14 mouse cellular contexts compared by ENCODE assay signal in the genomic region with DNA sequence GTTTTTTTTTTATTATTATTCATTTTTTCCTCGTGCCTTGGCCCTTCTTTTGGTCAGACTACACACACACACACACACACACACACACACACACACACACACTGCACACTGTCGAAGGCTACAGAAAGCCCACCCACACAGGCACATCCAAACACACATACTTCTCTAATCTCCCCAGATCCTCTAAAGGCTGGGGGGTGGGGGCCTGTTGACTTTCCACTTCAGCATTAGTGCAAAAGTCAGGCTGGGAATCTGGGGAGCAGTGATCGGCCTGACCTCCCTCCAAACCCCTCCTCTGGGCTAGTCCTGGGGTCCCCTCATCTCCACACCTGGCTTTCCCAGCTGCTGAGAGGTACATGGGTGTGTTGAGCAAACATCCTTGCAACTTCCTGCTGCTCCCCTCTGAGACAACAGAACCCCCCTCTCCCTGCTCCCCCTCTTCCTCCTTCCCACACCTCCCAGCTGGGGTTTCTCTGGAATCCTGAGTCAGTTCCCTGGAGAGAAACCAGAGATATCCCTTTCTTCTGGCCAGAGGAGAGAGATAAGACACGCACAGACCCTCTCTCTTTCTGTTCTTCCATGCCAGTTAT. TPM values are rescaled to one million over a fixed set of nuclear protein-coding genes. Genes with fewer than 3 reads are reported as not detected.
DNase-seq lines count a peak whose midpoint lies in the region; ATAC-seq and TF ChIP-seq lines count a peak whose summit lies in the region.
"Had no signal": no experiment of that assay in that cellular context is flagged by ENCODE, and none has a peak within 500 bp of the region (broad histone marks: within the 10 kb centered on the region; RNA-seq: fewer than 3 reads in every experiment).

No protein-coding gene starts in this region.

- H3K27ac ChIP-seq in kidney, postnatal 0 days: peak overlapping the region; percentile 82
- peak overlapping the region; percentile 33 to 39; a peak in 3 of 4 replicates for H3K27ac ChIP-seq in heart, embryonic 14.5 days (replicated peaks in 1 of 2; ENCODE audit: control insufficient read depth in 1 of 2, insufficient read depth in 1 of 2, low read depth in 2 of 2, low read length in 2 of 2)
- no peak overlapping the region for H3K27ac ChIP-seq in limb, embryonic 15.5 days
- H3K27ac ChIP-seq: neural tube, embryonic 13.5 days had no signal

- H3K4me2 ChIP-seq in kidney, postnatal 0 days (ENCODE audit: low read length): peak overlapping the region; percentile 23; the same call in 1 of the 2 replicates
- H3K4me2 ChIP-seq in heart, embryonic 14.5 days (ENCODE audit: low read length): no peak overlapping the region
- peak overlapping the region; percentile 25; the same call in 1 of the 2 replicates for H3K4me2 ChIP-seq in limb, embryonic 15.5 days
- H3K4me2 ChIP-seq: liver, embryonic 11.5 days; midbrain, embryonic 11.5 days; neural tube, embryonic 13.5 days had no signal

- no peaks in the 10 kb centered on the region for H3K36me3 ChIP-seq in kidney, postnatal 0 days (ENCODE audit: insufficient read depth, low read length)
- no peaks in the 10 kb centered on the region for H3K36me3 ChIP-seq in heart, embryonic 14.5 days (ENCODE audit: control insufficient read depth, insufficient read depth, low read length)
- H3K36me3 ChIP-seq in limb, embryonic 15.5 days: no peaks in the 10 kb centered on the region
- H3K36me3 ChIP-seq: neural tube, embryonic 13.5 days had no signal

- TF ChIP-seq CTCF in kidney, postnatal 0 days (IDR thresholded peaks at IDR 0.05; ENCODE audit: low read depth): no peak

- H3K4me3 ChIP-seq in kidney, postnatal 0 days (replicated peaks; ENCODE audit: low read depth, low read length): no peak overlapping the region
- H3K4me3 ChIP-seq in heart, embryonic 14.5 days (ENCODE audit: control insufficient read depth in 1 of 2, insufficient read depth in 1 of 2, low read depth in 1 of 2, low read length in 2 of 2): no peak overlapping the region
- H3K4me3 ChIP-seq in limb, embryonic 15.5 days: no peak overlapping the region
- H3K4me3 ChIP-seq: neural tube, embryonic 13.5 days had no signal

- no peaks in the 10 kb centered on the region for H3K9me3 ChIP-seq in kidney, postnatal 0 days (replicated peaks; ENCODE audit: low read length)
- no peaks in the 10 kb centered on the region for H3K9me3 ChIP-seq in heart, embryonic 14.5 days (ENCODE audit: control insufficient read depth, low read length)
- no peaks in the 10 kb centered on the region for H3K9me3 ChIP-seq in limb, embryonic 15.5 days
- H3K9me3 ChIP-seq: neural tube, embryonic 13.5 days had no signal

- H3K9ac ChIP-seq in kidney, postnatal 0 days (ENCODE audit: low read depth, low read length): 0 out of 2 replicates have a peak overlapping the region, but pooled peaks have one; percentile 23
- H3K9ac ChIP-seq in heart, embryonic 14.5 days (ENCODE audit: low read length): no peak overlapping the region
- no peak overlapping the region for H3K9ac ChIP-seq in limb, embryonic 15.5 days
- H3K9ac ChIP-seq: neural tube, embryonic 13.5 days had no signal

- peak; percentile 70 for DNase-seq in kidney, postnatal 0 days (ENCODE audit: low spot score)
- DNase-seq in kidney, adult 9 months: no peak
- peak; percentile 46 for DNase-seq in NIH3T3 (ENCODE audit: low read depth)
- DNase-seq in adrenal gland, postnatal 4 days (ENCODE audit: low spot score in 2 of 2): no peak
- no peak for DNase-seq in spleen, adult 18-20 months
- DNase-seq in gastrocnemius, postnatal 25 days: no peak
- DNase-seq: adrenal gland, postnatal 10 days; gastrocnemius, postnatal 36 days; layer of hippocampus, postnatal 36 days had no signal

- no peak for ATAC-seq in kidney, postnatal 0 days (replicated peaks; ENCODE audit: low FRiP score, low read depth)
- no peak; the same call in none of the 2 replicates for ATAC-seq in heart, embryonic 14.5 days (ENCODE audit: insufficient number of reproducible peaks, insufficient read depth, low FRiP score, low read depth)
- ATAC-seq in limb, embryonic 15.5 days (ENCODE audit: insufficient number of reproducible peaks, low FRiP score, low TSS enrichment, low read depth): no peak

- H3K27me3 ChIP-seq in kidney, postnatal 0 days (ENCODE audit: insufficient read depth, low read length): no peaks in the 10 kb centered on the region
- 0 out of 2 replicates have a peak, but pooled peaks cover 2% of the 10 kb centered on the region for H3K27me3 ChIP-seq in heart, embryonic 14.5 days (ENCODE audit: control insufficient read depth, insufficient read depth, low read length)
- H3K27me3 ChIP-seq in limb, embryonic 15.5 days: peaks cover 14% of the 10 kb centered on the region

- peaks cover 23% of the 10 kb centered on the region for H3K4me1 ChIP-seq in kidney, postnatal 0 days (replicated peaks; ENCODE audit: insufficient read depth, low read length)
- peaks cover 20% of the 10 kb centered on the region in 2 experiments for H3K4me1 ChIP-seq in heart, embryonic 14.5 days (ENCODE audit: control insufficient read depth in 2 of 2, insufficient read depth in 2 of 2, low read length in 2 of 2)
- peaks cover 51% of the 10 kb centered on the region for H3K4me1 ChIP-seq in limb, embryonic 15.5 days

- 29% methylated on average over 4 of the region's 4 CpGs for WGBS in kidney, postnatal 0 days
- 15% methylated on average over 4 of the region's 4 CpGs for WGBS in heart, embryonic 14.5 days
- WGBS in limb, embryonic 15.5 days: 42% methylated on average over 4 of the region's 4 CpGs

RNA-seq across cellular contexts. Expression of a gene that starts 3.5 kb away (rescaled TPM):
- 8.7 and 9.3 TPM in 2 replicates for polyA plus RNA-seq in kidney, postnatal 0 days (2015; fragmentation: Nextera tagmentation; extraction: Ambion mirVana)
- 8.8 and 10.2 TPM in 2 replicates for polyA plus RNA-seq in heart, embryonic 14.5 days (2014; fragmentation: Nextera tagmentation; extraction: Ambion mirVana)
- 30.4 and 31.9 TPM in 2 replicates for polyA plus RNA-seq in limb, embryonic 15.5 days (2015; fragmentation: Nextera tagmentation; extraction: Ambion mirVana)
- total RNA-seq in adrenal gland, postnatal 4 days (2021): 10 to 100 TPM; 20.0 to 22.7 TPM
- total RNA-seq in gastrocnemius, postnatal 25 days (2021): 10 to 100 TPM in 1 of 2 experiments, 1 to 10 TPM in 1; 8.0 to 10.3 TPM

RNA-seq across cellular contexts. Expression of a gene that starts 45.1 kb away (rescaled TPM):
- 32.1 and 32.4 TPM in 2 replicates for polyA plus RNA-seq in kidney, postnatal 0 days (2015; fragmentation: Nextera tagmentation; extraction: Ambion mirVana)
- polyA plus RNA-seq in heart, embryonic 14.5 days (2014; fragmentation: Nextera tagmentation; extraction: Ambion mirVana): 47.8 and 48.2 TPM in 2 replicates
- 30.9 and 35.9 TPM in 2 replicates for polyA plus RNA-seq in limb, embryonic 15.5 days (2015; fragmentation: Nextera tagmentation; extraction: Ambion mirVana)
- total RNA-seq in adrenal gland, postnatal 4 days (2021): 10 to 100 TPM; 91.3 to 98.4 TPM
- total RNA-seq in gastrocnemius, postnatal 25 days (2021): 10 to 100 TPM; 32.3 to 34.8 TPM

Comparison
In these comparisons a context has a peak if more than half of its experiments do, and no peak if none do; other contexts are left out.
1. DNase-seq: peak in kidney, postnatal 0 days (single experiment) and NIH3T3 (single experiment); none in kidney, adult 9 months (single experiment), adrenal gland, postnatal 4 days (0 of 2), spleen, adult 18-20 months (0 of 2) and gastrocnemius, postnatal 25 days (single experiment).